Mouse (Mus musculus) intestine, postnatal 0 days (tissue): ENCODE measurements around the gene H2-D1. TPM values are rescaled to one million over a fixed set of nuclear protein-coding genes. Genes with fewer than 3 reads are reported as not detected.

Experiments used
- ATAC-seq: fragments of 200-750 bp; cut with Nextera tagmentation; 2 replicates; pipeline ENCODE4 v1.8.0; 2017; ENCODE audit warnings: mild to moderate bottlenecking, moderate TSS enrichment, moderate library complexity
- H3K27ac ChIP-seq: fragments of 300-500 bp; sonication (generic); 2 replicates; pipeline ENCODE4 v1.5.1; 2014; ENCODE audit warnings: mild to moderate bottlenecking, low read depth, low read length, moderate library complexity
- H3K27me3 ChIP-seq: fragments of 300-500 bp; sonication (generic); replicated peaks from 2 replicates; pipeline ENCODE4 v1.6.1; 2014; ENCODE audit warnings: low read length, mixed read lengths; ENCODE audit not compliant: control insufficient read depth, insufficient read depth
- H3K36me3 ChIP-seq: fragments of 300-500 bp; sonication (generic); 2 replicates; pipeline ENCODE4 v1.6.1; 2014; ENCODE audit warnings: mild to moderate bottlenecking, moderate library complexity; ENCODE audit not compliant: control insufficient read depth, insufficient read depth
- H3K4me1 ChIP-seq: fragments of 300-500 bp; sonication (generic); replicated peaks from 2 replicates; pipeline ENCODE4 v1.6.1; 2014; ENCODE audit warnings: antibody characterized with exemption, low read length, mixed read lengths; ENCODE audit not compliant: control insufficient read depth, insufficient read depth
- H3K4me2 ChIP-seq: fragments of 300-500 bp; sonication (generic); replicated peaks from 2 replicates; pipeline ENCODE4 v1.6.1; 2014; ENCODE audit warnings: low read depth, mild to moderate bottlenecking, moderate library complexity
- H3K4me3 ChIP-seq: fragments of 300-500 bp; sonication (generic); 2 replicates; pipeline ENCODE4 v1.5.1; 2014; ENCODE audit warnings: low read depth, low read length
- H3K9ac ChIP-seq: fragments of 300-500 bp; sonication (generic); 2 replicates; pipeline ENCODE4 v1.6.1; 2014; ENCODE audit warnings: mild to moderate bottlenecking, low read depth, low read length
- H3K9me3 ChIP-seq: fragments of 300-500 bp; sonication (generic); 2 replicates; pipeline ENCODE4 v1.6.1; 2016; ENCODE audit warnings: mixed run types; ENCODE audit not compliant: control insufficient read depth
- CTCF ChIP-seq: sonication (generic); IDR thresholded peaks from 2 replicates; pipeline ENCODE4 v1.5.1; 2016; ENCODE audit warnings: low read depth, mild to moderate bottlenecking, control low read depth, antibody characterized with exemption, moderate library complexity
- WGBS: fragments of 180-500 bp; shearing (Covaris S2); extraction: QIAGEN DNeasy Blood & Tissue Kit; methylation state at CpG from one replicate; pipeline ENCODE4 v1.1.7; 2014; 5-methylcytosine and 5-hydroxymethylcytosine counted together
- polyA plus RNA-seq: library from polyadenylated mRNA; unstranded; fragments of >200 nt; fragmentation: Nextera tagmentation; extraction: Ambion mirVana; gene quantifications from 2 replicates; pipeline ENCODE4 v1.2.1, GENCODE M21; 2015

Gene H2-D1
- polyA plus RNA-seq, 1 experiment from 2014 or later, result 681 TPM

DNA sequence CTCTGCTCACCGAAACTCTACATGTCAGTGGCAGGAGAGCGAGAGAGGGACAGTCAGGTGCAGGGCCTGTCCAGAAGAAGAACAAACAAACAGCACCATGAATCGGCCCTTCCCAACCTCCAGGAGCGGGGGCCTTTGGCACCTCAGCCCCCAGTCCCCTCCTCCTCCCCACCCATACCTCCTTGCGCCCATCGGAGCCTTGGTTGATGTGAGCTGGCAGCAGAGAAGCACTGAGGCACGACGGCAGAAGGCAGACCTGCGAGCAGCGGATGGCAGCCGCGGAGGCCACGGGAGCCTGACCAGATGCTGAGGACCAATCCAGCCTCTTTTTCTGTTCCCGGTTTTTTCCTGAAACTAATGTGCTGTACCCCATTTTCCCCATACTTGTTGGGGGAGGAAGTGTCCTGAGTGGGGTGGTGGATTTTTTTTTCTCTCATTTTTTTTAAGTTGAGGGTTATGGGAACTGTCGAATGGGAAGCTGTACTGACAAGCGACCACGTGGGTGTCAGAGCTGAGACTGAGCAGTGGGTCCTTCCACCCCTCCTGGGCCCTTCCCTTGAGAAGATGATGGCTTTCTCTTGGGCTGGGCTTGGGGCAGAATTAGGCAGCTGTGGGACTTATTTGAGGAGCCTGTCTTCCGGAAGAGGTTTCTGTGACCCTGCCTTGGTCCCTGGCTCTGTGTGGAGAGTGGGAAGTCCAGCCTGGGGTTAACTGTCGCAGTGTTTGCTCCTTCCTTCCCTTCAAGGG, 12.9 kb upstream of the H2-D1 start:
- Histone ChIP-seq H3K27ac (0 out of 2 replicates have a peak overlapping the region, but pooled peaks have one; percentile 28), H3K4me2 (no peak overlapping the region), H3K27me3 (no peaks in the 10 kb centered on the region), H3K9me3 (no peaks in the 10 kb centered on the region), H3K4me1 (no peaks in the 10 kb centered on the region), H3K36me3 (peaks cover 87% of the 10 kb centered on the region), H3K9ac (no peak overlapping the region), H3K4me3 (no peak overlapping the region)
- WGBS, result 86% methylated on average over 19 of the region's 19 CpGs
- no peak for ATAC-seq
- TF ChIP-seq CTCF, result no peak

DNA sequence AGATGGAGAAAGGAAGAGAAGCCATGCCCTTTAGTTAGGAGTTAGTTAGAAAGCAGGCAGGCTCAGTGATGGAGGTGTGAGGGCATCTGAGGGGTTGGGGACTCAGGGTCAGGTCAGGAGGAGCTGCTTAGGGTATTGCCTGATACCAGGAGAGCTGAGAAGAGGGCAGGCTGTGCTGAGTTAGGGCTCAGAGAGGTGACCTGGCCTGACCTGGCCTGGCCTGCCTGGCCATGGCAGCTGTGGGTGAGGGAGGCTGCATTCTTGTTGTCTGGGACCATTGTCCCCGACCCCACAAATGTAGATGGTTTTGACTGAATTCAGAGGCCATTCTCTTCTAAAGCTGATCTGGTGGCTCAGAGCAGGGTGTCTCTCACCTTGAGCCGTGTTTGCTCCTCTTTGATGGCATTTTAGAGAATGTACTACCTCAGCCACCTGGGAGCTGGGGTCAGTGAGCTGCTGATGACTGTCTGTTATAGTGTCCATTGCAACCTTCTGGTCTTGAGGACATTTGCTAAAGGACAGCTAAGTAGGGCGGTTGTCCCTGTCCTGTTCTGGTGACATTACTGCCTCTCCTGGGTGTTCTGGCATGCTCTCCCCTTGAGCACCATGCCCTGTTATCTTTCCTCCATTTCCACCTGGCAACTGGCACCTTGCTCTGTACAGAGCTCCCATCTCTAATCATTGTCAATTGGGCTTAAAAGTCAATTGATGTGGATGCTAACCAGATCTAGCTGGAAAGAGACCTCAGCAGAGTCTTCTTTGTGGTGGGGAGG, 12.0 kb upstream of the H2-D1 start:
- Histone ChIP-seq H3K4me1 (no peaks in the 10 kb centered on the region), H3K36me3 (peaks cover 83% of the 10 kb centered on the region), H3K4me3 (no peak overlapping the region), H3K9me3 (no peaks in the 10 kb centered on the region), H3K27ac (no peak overlapping the region), H3K27me3 (no peaks in the 10 kb centered on the region), H3K4me2 (no peak overlapping the region), H3K9ac (no peak overlapping the region)
- TF ChIP-seq CTCF, result no peak
- 85% methylated on average over 3 of the region's 3 CpGs for WGBS
- ATAC-seq, result no peak

DNA sequence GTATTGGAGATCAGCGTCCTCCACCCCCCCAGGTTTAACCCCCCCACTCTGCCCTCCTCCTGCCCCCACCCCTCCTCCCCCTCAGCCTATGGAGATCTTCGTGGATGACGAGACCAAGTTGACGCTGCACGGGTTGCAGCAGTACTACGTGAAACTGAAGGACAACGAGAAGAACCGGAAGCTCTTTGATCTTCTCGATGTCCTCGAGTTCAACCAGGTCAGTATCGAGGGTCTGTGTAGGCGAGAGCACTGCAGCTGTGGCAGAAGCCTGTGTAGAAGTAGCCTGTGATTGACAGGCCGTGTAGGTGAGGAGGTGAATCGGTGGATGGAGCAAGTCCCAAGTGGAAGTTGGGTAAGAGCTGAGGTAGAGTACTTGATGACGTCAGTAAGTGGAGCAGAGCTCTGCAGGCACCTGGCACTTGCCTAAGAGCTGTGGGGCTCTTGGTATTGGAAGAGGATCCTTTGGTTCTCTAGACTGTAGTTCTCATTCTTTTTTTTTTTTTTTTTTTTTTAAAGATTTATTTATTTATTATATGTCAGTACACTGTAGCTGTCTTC, 11.3 kb upstream of the H2-D1 start:
- H3K4me3 ChIP-seq, result no peak overlapping the region
- no peaks in the 10 kb centered on the region for H3K4me1 ChIP-seq
- no peaks in the 10 kb centered on the region for H3K27me3 ChIP-seq
- TF ChIP-seq CTCF, result no peak
- no peaks in the 10 kb centered on the region for H3K9me3 ChIP-seq
- no peak overlapping the region for H3K4me2 ChIP-seq
- no peak overlapping the region for H3K27ac ChIP-seq
- no peak for ATAC-seq
- H3K36me3 ChIP-seq, result peaks cover 76% of the 10 kb centered on the region
- no peak overlapping the region for H3K9ac ChIP-seq
- 80% methylated on average over 15 of the region's 15 CpGs for WGBS

DNA sequence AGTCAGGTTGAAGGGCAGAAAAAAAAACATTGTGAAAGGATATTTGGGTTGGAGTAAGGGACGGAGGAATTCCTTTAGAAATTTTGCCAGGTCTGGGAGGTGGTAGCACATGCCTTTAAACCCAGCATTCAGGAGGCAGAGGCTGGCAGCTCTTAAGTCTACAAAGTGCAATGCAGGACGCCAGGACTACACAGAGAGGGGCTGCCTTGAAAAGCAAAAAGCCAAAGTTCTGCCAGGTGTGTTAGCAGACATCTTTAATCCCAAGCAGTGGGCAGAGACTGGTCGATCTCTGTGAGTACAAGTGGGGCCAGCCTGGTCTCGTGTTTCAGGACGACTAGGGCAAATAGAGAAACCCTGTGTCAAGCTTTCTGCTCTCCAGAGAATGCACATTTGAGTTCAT, 10.5 kb upstream of the H2-D1 start:
- no peak overlapping the region for H3K4me2 ChIP-seq
- no peak overlapping the region for H3K4me3 ChIP-seq
- no peaks in the 10 kb centered on the region for H3K27me3 ChIP-seq
- H3K27ac ChIP-seq, result no peak overlapping the region
- no peaks in the 10 kb centered on the region for H3K4me1 ChIP-seq
- no peak for ATAC-seq
- 78% methylated on average over 5 of the region's 5 CpGs for WGBS
- H3K36me3 ChIP-seq, result peaks cover 68% of the 10 kb centered on the region
- H3K9ac ChIP-seq, result no peak overlapping the region
- no peak for TF ChIP-seq CTCF
- no peaks in the 10 kb centered on the region for H3K9me3 ChIP-seq

DNA sequence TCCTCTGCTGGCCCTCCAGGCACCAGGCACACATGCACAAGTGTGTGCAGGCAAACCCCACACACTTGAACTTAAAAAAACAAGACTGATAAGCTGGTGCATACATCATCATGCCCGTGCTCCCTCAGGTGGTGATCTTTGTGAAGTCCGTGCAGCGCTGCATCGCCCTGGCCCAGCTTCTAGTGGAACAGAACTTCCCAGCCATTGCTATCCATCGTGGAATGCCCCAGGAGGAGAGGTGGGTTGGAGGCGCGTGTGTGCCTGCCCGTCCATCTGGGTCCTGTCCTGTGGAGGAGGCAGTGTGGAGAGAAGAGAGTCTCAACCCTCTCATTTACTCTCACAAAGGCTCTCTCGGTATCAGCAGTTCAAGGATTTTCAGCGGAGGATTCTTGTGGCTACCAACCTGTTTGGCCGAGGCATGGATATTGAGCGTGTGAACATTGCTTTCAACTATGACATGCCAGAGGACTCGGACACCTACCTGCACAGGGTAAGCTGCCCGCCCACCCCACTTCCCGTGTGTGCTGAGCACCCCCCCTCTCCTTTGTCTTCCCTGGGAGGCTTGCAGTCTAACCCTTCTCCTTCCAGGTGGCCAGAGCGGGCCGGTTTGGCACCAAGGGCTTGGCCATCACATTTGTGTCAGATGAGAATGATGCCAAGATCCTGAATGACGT, 9.8 kb upstream of the H2-D1 start:
- ATAC-seq, result no peak
- no peak for TF ChIP-seq CTCF
- H3K27me3 ChIP-seq, result no peaks in the 10 kb centered on the region
- WGBS, result 80% methylated on average over 18 of the region's 18 CpGs
- H3K4me3 ChIP-seq, result no peak overlapping the region
- no peaks in the 10 kb centered on the region for H3K4me1 ChIP-seq
- no peak overlapping the region for H3K9ac ChIP-seq
- H3K9me3 ChIP-seq, result no peaks in the 10 kb centered on the region
- peaks cover 61% of the 10 kb centered on the region for H3K36me3 ChIP-seq
- no peak overlapping the region for H3K27ac ChIP-seq
- H3K4me2 ChIP-seq, result no peak overlapping the region
